In genomic region chr8:95054927-95055510, GRCm38 (mm10) we compare ENCODE assay signal across 8 mouse cellular contexts. TPM values are rescaled to one million over a fixed set of nuclear protein-coding genes. Genes with fewer than 3 reads are reported as not detected.
A peak's percentile ranks its signal among the peaks of the same experiment; 100 is the strongest.
DNase-seq lines count a peak whose midpoint lies in the region; ATAC-seq and TF ChIP-seq lines count a peak whose summit lies in the region.

TSS of gene Drc7 (plus strand) at chr8:95055103.

- H3K36me3 ChIP-seq in kidney, embryonic 16.5 days (ENCODE audit: insufficient read depth, low read length), result no peaks in the 10 kb centered on the region
- no peaks in the 10 kb centered on the region for H3K36me3 ChIP-seq in forebrain, postnatal 0 days (ENCODE audit: insufficient read depth)

- TF ChIP-seq POLR2A in brain, embryonic 14.5 days (IDR thresholded peaks at IDR 0.05; ENCODE audit: borderline replicate concordance, extremely low read depth, insufficient read depth, insufficient read length, poor library complexity, severe bottlenecking), result no peak

- H3K4me2 ChIP-seq in kidney, embryonic 16.5 days (replicated peaks; ENCODE audit: low read depth, low read length), result no peak within 1 kb of the TSS
- peak within 1 kb of the TSS; percentile 16; the same call in 1 of the 2 replicates for H3K4me2 ChIP-seq in forebrain, postnatal 0 days (ENCODE audit: low read depth)

- H3K4me1 ChIP-seq in kidney, embryonic 16.5 days (ENCODE audit: insufficient read depth, low read length), result no peaks in the 10 kb centered on the region
- H3K4me1 ChIP-seq in forebrain, postnatal 0 days (ENCODE audit: insufficient read depth), result no peaks in the 10 kb centered on the region

- TF ChIP-seq CTCF in brain, embryonic 14.5 days (IDR thresholded peaks at IDR 0.05; ENCODE audit: borderline replicate concordance, extremely low read depth, insufficient read depth, insufficient read length), result no peak
- no peak for TF ChIP-seq CTCF in forebrain, postnatal 0 days (IDR thresholded peaks at IDR 0.05; ENCODE audit: low read depth)

- H3K27ac ChIP-seq in kidney, embryonic 16.5 days (ENCODE audit: low read length), result no peak within 1 kb of the TSS
- H3K27ac ChIP-seq in forebrain, postnatal 0 days (ENCODE audit: low read depth, low read length), result no peak within 1 kb of the TSS

- no peak within 1 kb of the TSS for H3K4me3 ChIP-seq in kidney, embryonic 16.5 days (ENCODE audit: low read length)
- no peak within 1 kb of the TSS for H3K4me3 ChIP-seq in forebrain, postnatal 0 days (ENCODE audit: low read depth, low read length)

- WGBS in kidney, embryonic 16.5 days, result 17% methylated on average over 2 of the region's 2 CpGs
- WGBS in forebrain, postnatal 0 days, result 22% methylated on average over 2 of the region's 2 CpGs

- no peaks in the 10 kb centered on the region for H3K27me3 ChIP-seq in kidney, embryonic 16.5 days (ENCODE audit: insufficient read depth, low read length)
- H3K27me3 ChIP-seq in forebrain, postnatal 0 days (ENCODE audit: insufficient read depth, low read length), result no peaks in the 10 kb centered on the region

- peak; percentile 46; the same call in 1 of the 2 replicates for ATAC-seq in kidney, embryonic 16.5 days (ENCODE audit: low FRiP score, low TSS enrichment)
- ATAC-seq in forebrain, postnatal 0 days, result peak; percentile 95
- ATAC-seq in erythroid progenitor cell, adult 5-6 weeks (replicated peaks; ENCODE audit: low FRiP score, poor library complexity, severe bottlenecking), result no peak

- no peaks in the 10 kb centered on the region for H3K9me3 ChIP-seq in kidney, embryonic 16.5 days (ENCODE audit: low read length)
- no peaks in the 10 kb centered on the region for H3K9me3 ChIP-seq in forebrain, postnatal 0 days (ENCODE audit: low read length)

- DNase-seq in kidney, adult 18-20 months, result no peak
- peak; percentile 67 for DNase-seq in brain, embryonic 14.5 days (ENCODE audit: low read depth)
- DNase-seq in forebrain, postnatal 0 days, result peak; percentile 62
- DNase-seq in lung, postnatal 25 days (ENCODE audit: low spot score), result peak; percentile 23
- DNase-seq in thymus, postnatal 4 days, result no peak
- no peak for DNase-seq in urinary bladder, postnatal 10 days (ENCODE audit: low spot score)

- no peak within 1 kb of the TSS for H3K9ac ChIP-seq in kidney, embryonic 16.5 days (replicated peaks; ENCODE audit: low read length)
- no peak within 1 kb of the TSS for H3K9ac ChIP-seq in forebrain, postnatal 0 days

RNA-seq across cellular contexts. Expression of gene Drc7, which starts in this region (rescaled TPM):
- polyA plus RNA-seq in kidney, embryonic 16.5 days (2015; fragmentation: Nextera tagmentation; extraction: Ambion mirVana), result 0.05 TPM in 1 of 2 replicates, not detected in the other
- 2.0 and 4.2 TPM in 2 replicates for polyA plus RNA-seq in brain, embryonic 14.5 days (2012; rRNA removed)
- 1.9 and 4.4 TPM in 2 replicates for total RNA-seq in forebrain, postnatal 0 days (2014; rRNA removed)
- polyA plus RNA-seq in forebrain, postnatal 0 days (2015; fragmentation: Nextera tagmentation; extraction: Ambion mirVana), result 2.1 and 3.7 TPM in 2 replicates
- total RNA-seq in erythroid progenitor cell, adult 5-6 weeks (2015; ENCODE audit: low replicate concordance), result not detected in 2 replicates
- total RNA-seq in erythroid progenitor cell, adult 5-6 weeks (2017; ENCODE audit: low replicate concordance), result 2.4 and 7.9 TPM in 2 replicates

Comparison
In these comparisons a context has a peak if more than half of its experiments do, and no peak if none do; other contexts are left out.
1. Peak in ATAC-seq in kidney, embryonic 16.5 days; RNA of the gene not detected or under 1 TPM.
2. DNase-seq: peak in brain, embryonic 14.5 days (single experiment), forebrain, postnatal 0 days (single experiment) and lung, postnatal 25 days (single experiment); none in kidney, adult 18-20 months (single experiment), thymus, postnatal 4 days (single experiment) and urinary bladder, postnatal 10 days (single experiment).